Mouse (Mus musculus): ENCODE measurements around the gene Rps28. TPM values are rescaled to one million over a fixed set of nuclear protein-coding genes. Genes with fewer than 3 reads are reported as not detected.

Gene Rps28
- polyA plus RNA-seq, 1 experiment from 2014 or later: 715 TPM

DNA sequence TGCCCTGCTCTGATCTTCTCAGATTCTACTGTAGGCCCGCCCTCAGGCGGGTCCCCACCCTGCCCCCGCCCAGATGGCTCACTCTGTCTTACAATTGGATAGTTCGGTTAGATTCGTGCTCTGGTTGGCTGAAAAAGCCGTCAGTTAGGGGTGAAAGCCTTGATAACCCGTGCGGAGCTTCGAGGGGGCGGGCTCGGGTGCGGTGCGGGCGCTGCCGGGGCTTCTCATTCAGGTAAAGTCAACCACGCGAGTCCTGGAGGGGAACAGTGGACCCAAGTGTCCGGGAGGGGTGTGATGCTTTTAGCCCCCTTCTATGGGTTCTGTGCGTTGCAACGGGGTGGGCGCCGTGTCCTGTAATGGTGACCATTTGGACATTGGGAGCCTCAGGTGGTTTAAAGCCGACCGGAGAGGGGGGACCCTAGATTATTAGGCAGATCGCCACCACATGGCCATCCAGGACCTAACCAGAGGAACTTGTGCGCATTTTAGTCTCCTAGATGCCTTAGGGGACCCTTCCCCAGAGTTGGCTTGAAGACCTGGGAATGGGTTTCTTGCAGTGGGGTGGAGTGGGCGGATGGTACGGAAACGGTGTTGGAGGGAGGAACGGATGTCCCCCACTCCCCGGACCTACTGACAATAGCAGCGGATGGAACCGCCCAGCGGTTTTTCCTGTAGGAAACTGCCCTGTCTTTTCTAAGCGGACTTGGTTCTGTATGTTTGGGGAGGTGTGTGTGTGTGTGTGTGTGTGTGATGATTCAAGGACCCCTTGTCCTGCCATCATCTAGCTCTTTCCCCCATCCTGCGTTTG, 13.8 kb downstream of the Rps28 start, which contains the start of gene Kank3:
Gene Kank3 (plus strand): TSS at position 186 of the 808 bp plus-strand sequence.
- H3K27me3 ChIP-seq (replicated peaks): peaks cover 16% of the 10 kb centered on the region
- H3K9me3 ChIP-seq (replicated peaks): no peaks in the 10 kb centered on the region
- ATAC-seq: peak; percentile 96
- H3K4me3 ChIP-seq: peak within 1 kb of the TSS; percentile 62
- H3K27ac ChIP-seq: peak within 1 kb of the TSS; percentile 18; the same call in 1 of the 2 replicates
- H3K4me2 ChIP-seq: peak within 1 kb of the TSS; percentile 93
- 1% methylated on average over 36 of the region's 36 CpGs for WGBS (ENCODE audit: insufficient replicate concordance)
- peak within 1 kb of the TSS; percentile 64 for H3K9ac ChIP-seq
- peaks cover 23% of the 10 kb centered on the region for H3K4me1 ChIP-seq
- H3K36me3 ChIP-seq: no peaks in the 10 kb centered on the region

DNA sequence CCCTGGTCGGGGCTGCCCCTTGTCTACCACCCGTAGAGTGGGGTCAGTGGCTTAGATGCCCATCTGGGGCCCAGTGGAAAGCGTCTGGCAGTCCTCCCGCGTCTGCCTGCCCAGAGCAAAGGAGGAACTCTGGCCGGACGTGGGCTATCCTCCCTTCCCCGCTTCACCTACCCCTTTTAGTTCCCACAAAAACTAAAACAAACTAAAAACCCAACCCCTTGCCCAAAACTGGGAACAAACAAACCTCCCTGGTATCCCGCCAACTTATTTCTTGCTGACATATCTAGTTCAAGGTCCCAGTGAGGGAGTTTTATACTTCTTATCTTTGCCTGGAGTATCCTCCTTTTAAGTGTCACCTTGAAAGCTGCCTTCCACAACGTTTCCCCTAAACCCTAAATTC, 16.2 kb downstream of the Rps28 start:
- no peak overlapping the region for H3K4me3 ChIP-seq
- no peak overlapping the region for H3K4me2 ChIP-seq
- no peak for ATAC-seq
- H3K27ac ChIP-seq: peak overlapping the region; percentile 48; the same call in 1 of the 2 replicates
- peaks cover 15% of the 10 kb centered on the region for H3K27me3 ChIP-seq (replicated peaks)
- no peaks in the 10 kb centered on the region for H3K9me3 ChIP-seq (replicated peaks)
- WGBS (ENCODE audit: insufficient replicate concordance): 17% methylated on average over 10 of the region's 10 CpGs
- peaks cover 31% of the 10 kb centered on the region for H3K4me1 ChIP-seq
- no peak overlapping the region; the same call in 1 of the 2 replicates for H3K9ac ChIP-seq
- no peaks in the 10 kb centered on the region for H3K36me3 ChIP-seq

- H3K4me3 ChIP-seq: no peak overlapping the region
- ATAC-seq: no peak
- H3K4me1 ChIP-seq: peaks cover 31% of the 10 kb centered on the region
- no peaks in the 10 kb centered on the region for H3K9me3 ChIP-seq (replicated peaks)
- no peaks in the 10 kb centered on the region for H3K36me3 ChIP-seq
- H3K9ac ChIP-seq: no peak overlapping the region
- H3K4me2 ChIP-seq: no peak overlapping the region
- H3K27ac ChIP-seq: no peak overlapping the region
- 45% methylated on average over 8 of the region's 9 CpGs for WGBS (ENCODE audit: insufficient replicate concordance)
- peaks cover 10% of the 10 kb centered on the region for H3K27me3 ChIP-seq (replicated peaks)
Measured at GRCm38 (mm10) chr17:33807181-33807888, 17.0 kb downstream of the Rps28 start.

- Histone ChIP-seq H3K27ac (no peak overlapping the region), H3K9me3 (replicated peaks) (no peaks in the 10 kb centered on the region), H3K4me1 (peaks cover 16% of the 10 kb centered on the region), H3K9ac (no peak overlapping the region), H3K36me3 (no peaks in the 10 kb centered on the region), H3K4me3 (no peak overlapping the region), H3K27me3 (replicated peaks) (no peaks in the 10 kb centered on the region; the same call in 1 of the 2 replicates), H3K4me2 (no peak overlapping the region)
- 54% methylated on average over 1 of the region's 1 CpGs for WGBS (ENCODE audit: insufficient replicate concordance)
- no peak for ATAC-seq
Measured at GRCm38 (mm10) chr17:33804745-33805144, 19.6 kb downstream of the Rps28 start.

- H3K36me3 ChIP-seq: no peaks in the 10 kb centered on the region
- ATAC-seq: peak; percentile 40
- no peaks in the 10 kb centered on the region; the same call in 1 of the 2 replicates for H3K27me3 ChIP-seq (replicated peaks)
- H3K4me1 ChIP-seq: peaks cover 16% of the 10 kb centered on the region
- no peaks in the 10 kb centered on the region for H3K9me3 ChIP-seq (replicated peaks)
- H3K4me3 ChIP-seq: no peak overlapping the region
- WGBS (ENCODE audit: insufficient replicate concordance): 54% methylated on average over 4 of the region's 4 CpGs
- no peak overlapping the region for H3K4me2 ChIP-seq
- no peak overlapping the region for H3K27ac ChIP-seq
- H3K9ac ChIP-seq: no peak overlapping the region
Measured at GRCm38 (mm10) chr17:33804205-33804604, 20.2 kb downstream of the Rps28 start.

- Histone ChIP-seq H3K4me3 (no peak overlapping the region), H3K27me3 (replicated peaks) (no peaks in the 10 kb centered on the region), H3K4me2 (no peak overlapping the region), H3K9ac (no peak overlapping the region), H3K27ac (no peak overlapping the region), H3K36me3 (no peaks in the 10 kb centered on the region), H3K9me3 (replicated peaks) (no peaks in the 10 kb centered on the region), H3K4me1 (peaks cover 8% of the 10 kb centered on the region)
- 4% methylated on average over 2 of the region's 2 CpGs for WGBS (ENCODE audit: insufficient replicate concordance)
- ATAC-seq: no peak
Measured at GRCm38 (mm10) chr17:33802221-33802620, 22.1 kb downstream of the Rps28 start.

GRCm38 (mm10) chr17:33799277-33799676, 25.1 kb downstream of the Rps28 start:
- no peak overlapping the region for H3K4me3 ChIP-seq
- 26% methylated on average over 1 of the region's 1 CpGs for WGBS (ENCODE audit: insufficient replicate concordance)
- H3K4me1 ChIP-seq: peaks cover 3% of the 10 kb centered on the region
- no peaks in the 10 kb centered on the region for H3K36me3 ChIP-seq
- H3K9me3 ChIP-seq (replicated peaks): no peaks in the 10 kb centered on the region
- H3K4me2 ChIP-seq: no peak overlapping the region
- no peak overlapping the region for H3K9ac ChIP-seq
- no peak overlapping the region for H3K27ac ChIP-seq
- ATAC-seq: no peak
- peaks cover 4% of the 10 kb centered on the region; the same call in 1 of the 2 replicates for H3K27me3 ChIP-seq (replicated peaks)

DNA sequence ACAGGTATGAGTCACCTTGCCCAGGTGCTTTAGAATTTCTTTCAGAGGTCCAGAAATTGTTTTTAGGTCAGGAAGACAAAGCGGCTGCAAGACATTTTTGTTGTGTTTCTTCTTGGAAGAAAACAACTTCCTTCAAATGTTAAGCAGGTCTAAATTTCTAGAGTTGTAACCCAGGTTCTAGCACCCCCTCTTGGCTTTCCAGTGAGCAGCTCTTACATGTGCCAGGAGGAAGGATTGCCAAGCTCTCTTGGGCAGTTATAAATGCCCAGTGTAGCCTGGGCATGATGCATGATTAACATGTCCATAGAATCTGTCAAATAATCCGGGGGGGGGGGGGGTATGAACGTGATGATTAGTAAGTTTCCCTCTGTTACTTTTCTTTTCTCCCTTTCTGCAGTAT, 26.1 kb downstream of the Rps28 start:
- ATAC-seq: no peak
- Histone ChIP-seq H3K27me3 (replicated peaks) (peaks cover 11% of the 10 kb centered on the region; the same call in 1 of the 2 replicates), H3K36me3 (no peaks in the 10 kb centered on the region), H3K27ac (no peak overlapping the region), H3K4me2 (no peak overlapping the region), H3K4me3 (no peak overlapping the region), H3K9ac (no peak overlapping the region), H3K4me1 (no peaks in the 10 kb centered on the region), H3K9me3 (replicated peaks) (no peaks in the 10 kb centered on the region)
- 40% methylated on average over 3 of the region's 3 CpGs for WGBS (ENCODE audit: insufficient replicate concordance)

DNA sequence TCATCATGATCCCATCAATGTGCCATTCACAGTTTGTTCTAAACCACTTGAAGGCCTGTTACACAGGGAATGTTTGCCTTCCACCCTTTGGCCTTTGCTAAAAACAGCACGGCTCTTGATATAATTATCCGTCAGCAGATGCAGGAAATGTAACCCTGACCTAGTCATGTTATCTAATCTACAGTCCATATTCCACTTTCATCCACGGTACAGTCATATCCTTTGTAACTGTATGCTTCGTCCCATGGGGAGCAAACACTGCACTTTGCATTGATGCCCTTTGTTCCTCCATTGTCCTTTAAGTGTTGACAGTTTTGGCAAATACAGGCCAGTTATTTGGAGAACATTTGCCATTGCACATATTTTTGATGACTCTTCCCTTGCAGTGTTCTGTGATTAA, 35.6 kb downstream of the Rps28 start:
- Histone ChIP-seq H3K36me3 (no peaks in the 10 kb centered on the region), H3K4me3 (no peak overlapping the region), H3K27me3 (replicated peaks) (peaks cover 25% of the 10 kb centered on the region; the same call in 1 of the 2 replicates), H3K4me1 (0 out of 2 replicates have a peak, but pooled peaks cover 6% of the 10 kb centered on the region), H3K9me3 (replicated peaks) (no peaks in the 10 kb centered on the region), H3K4me2 (no peak overlapping the region), H3K9ac (no peak overlapping the region), H3K27ac (0 out of 2 replicates have a peak overlapping the region, but pooled peaks have one; percentile 10)
- no peak for ATAC-seq
- 36% methylated on average over 4 of the region's 4 CpGs for WGBS (ENCODE audit: insufficient replicate concordance)

DNA sequence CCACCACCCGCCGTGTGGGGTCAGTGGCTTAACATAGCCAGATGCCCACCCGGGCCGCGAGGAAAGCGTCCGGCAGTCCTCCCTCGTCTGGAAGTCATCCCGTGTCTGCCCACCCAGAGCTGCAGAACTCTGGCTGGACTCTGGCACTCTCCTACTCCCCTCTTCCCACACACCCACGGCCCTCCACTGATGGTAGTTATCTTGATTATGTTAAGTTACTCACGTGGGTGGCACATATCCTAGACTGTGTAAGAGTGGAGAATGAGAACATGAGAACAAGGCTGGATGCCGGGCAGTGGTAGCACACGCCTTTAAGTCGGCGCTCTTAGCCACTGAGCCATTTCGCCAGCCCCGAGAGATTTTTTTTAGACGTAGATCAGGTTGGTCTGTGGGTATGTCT, 38.0 kb downstream of the Rps28 start:
- H3K4me1 ChIP-seq: peaks cover 15% of the 10 kb centered on the region
- no peak overlapping the region for H3K4me2 ChIP-seq
- no peak overlapping the region for H3K27ac ChIP-seq
- H3K9ac ChIP-seq: no peak overlapping the region
- peaks cover 16% of the 10 kb centered on the region; the same call in 1 of the 2 replicates for H3K27me3 ChIP-seq (replicated peaks)
- no peaks in the 10 kb centered on the region for H3K9me3 ChIP-seq (replicated peaks)
- no peak overlapping the region for H3K4me3 ChIP-seq
- 71% methylated on average over 18 of the region's 18 CpGs for whole genome bisulfite sequencing (ENCODE audit: insufficient replicate concordance)
- no peaks in the 10 kb centered on the region for H3K36me3 ChIP-seq
- no peak for ATAC-seq

- Histone ChIP-seq H3K4me1 (peaks cover 30% of the 10 kb centered on the region), H3K36me3 (no peaks in the 10 kb centered on the region), H3K4me2 (no peak overlapping the region), H3K9ac (no peak overlapping the region), H3K4me3 (no peak overlapping the region), H3K27ac (no peak overlapping the region), H3K9me3 (replicated peaks) (no peaks in the 10 kb centered on the region), H3K27me3 (replicated peaks) (0 out of 2 replicates have a peak, but pooled peaks cover 16% of the 10 kb centered on the region)
- no peak for ATAC-seq
- WGBS (ENCODE audit: insufficient replicate concordance): 67% methylated on average over 2 of the region's 2 CpGs
Measured at GRCm38 (mm10) chr17:33784939-33785338, 39.4 kb downstream of the Rps28 start.

DNA sequence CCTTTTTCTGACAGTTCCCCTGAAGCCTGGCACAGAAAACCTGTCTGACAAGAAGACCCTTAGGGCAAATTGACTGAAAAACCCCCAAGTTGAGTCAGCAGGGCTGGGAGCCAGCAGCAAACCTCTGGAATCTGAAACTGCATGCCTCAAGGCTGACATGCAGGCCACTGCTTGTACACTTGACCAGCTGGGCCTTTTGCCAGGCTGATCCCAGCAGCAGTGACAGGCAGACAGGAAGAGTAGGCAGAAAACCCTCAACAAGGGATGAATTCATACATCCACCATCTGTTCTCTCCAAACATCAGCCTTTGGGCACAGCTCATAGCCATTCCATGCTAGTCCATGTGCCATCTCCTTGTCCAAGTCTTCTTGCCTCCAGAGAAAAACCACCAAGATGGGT, 41.0 kb downstream of the Rps28 start:
- Histone ChIP-seq H3K27ac (no peak overlapping the region), H3K9ac (no peak overlapping the region)

More for the DNA sequence above, 41.0 kb downstream of the Rps28 start:
- H3K9me3 ChIP-seq (replicated peaks): no peaks in the 10 kb centered on the region
- H3K36me3 ChIP-seq: peaks cover 6% of the 10 kb centered on the region
- no peak for ATAC-seq
- H3K27me3 ChIP-seq (replicated peaks): 0 out of 2 replicates have a peak, but pooled peaks cover 16% of the 10 kb centered on the region
- H3K4me2 ChIP-seq: no peak overlapping the region
- peaks cover 40% of the 10 kb centered on the region for H3K4me1 ChIP-seq
- no peak overlapping the region for H3K4me3 ChIP-seq
